Mouse (Mus musculus) kidney, adult 2 months (tissue): ENCODE data around the gene Tnf.

Source experiments
- CTCF ChIP-seq: fragments of 200-500 bp; conservative IDR thresholded peaks from 2 replicates; pipeline ENCODE4 v1.5.1; 2011; ENCODE audit warnings: low read depth, mild to moderate bottlenecking, control low read depth, low read length, moderate library complexity, mixed read lengths; ENCODE audit not compliant: insufficient read depth, insufficient read length
- POLR2A ChIP-seq: fragments of 200-500 bp; IDR thresholded peaks from one replicate; pipeline ENCODE4 v1.6.1; 2011; ENCODE audit warnings: low read depth, low read length, control low read depth

- TF ChIP-seq CTCF (no peak), POLR2A (no peak)
Measured at GRCm38 (mm10) chr17:35205380-35205769, 3.6 kb upstream of the Tnf start.
